In the genomic region with DNA sequence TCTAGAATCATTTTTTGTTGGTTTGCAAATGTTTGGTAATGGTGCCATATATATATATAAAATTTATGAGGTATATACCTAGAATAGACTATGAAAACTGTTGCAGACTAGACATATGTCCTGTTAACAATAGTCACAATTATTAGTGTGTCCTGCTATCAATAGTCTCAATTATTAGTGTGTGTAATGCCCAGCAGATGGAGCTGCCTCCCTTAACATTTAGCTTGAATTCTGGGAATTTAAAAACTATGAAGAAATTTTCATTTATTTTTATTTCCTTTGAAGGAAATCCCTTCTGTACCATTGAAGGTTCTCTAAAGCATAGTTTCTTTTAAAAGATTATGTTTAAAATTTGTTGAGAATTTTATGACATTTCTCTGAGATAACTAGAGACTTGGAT, we compare ENCODE assay signal across 30 mouse cellular contexts. TPM values are rescaled to one million over a fixed set of nuclear protein-coding genes. Genes with fewer than 3 reads are reported as not detected.
DNase-seq lines count a peak whose midpoint lies in the region; ATAC-seq and TF ChIP-seq lines count a peak whose summit lies in the region.
"Had no signal": no experiment of that assay in that cellular context is flagged by ENCODE, and none has a peak within 500 bp of the region (broad histone marks: within the 10 kb centered on the region; RNA-seq: fewer than 3 reads in every experiment).

No protein-coding gene starts in this region.

- H3K4me3 ChIP-seq in embryonic facial prominence, embryonic 14.5 days (ENCODE audit: low read depth, low read length) = no peak overlapping the region
- no peak overlapping the region for H3K4me3 ChIP-seq in embryonic facial prominence, embryonic 10.5 days
- H3K4me3 ChIP-seq in hindbrain, embryonic 14.5 days (replicated peaks; ENCODE audit: low read length) = no peak overlapping the region
- H3K4me3 ChIP-seq in hindbrain, embryonic 10.5 days = no peak overlapping the region
- no peak overlapping the region for H3K4me3 ChIP-seq in liver, adult 2 months (ENCODE audit: insufficient read depth, low read depth, low read length)
- H3K4me3 ChIP-seq: embryonic facial prominence, embryonic 15.5 days; heart, embryonic 10.5 days; midbrain, embryonic 12.5 days; neural tube, embryonic 12.5 days had no signal

- no peaks in the 10 kb centered on the region for H3K36me3 ChIP-seq in embryonic facial prominence, embryonic 14.5 days (ENCODE audit: control insufficient read depth, insufficient read depth, low read length)
- H3K36me3 ChIP-seq in embryonic facial prominence, embryonic 10.5 days (replicated peaks) = no peaks in the 10 kb centered on the region
- no peaks in the 10 kb centered on the region for H3K36me3 ChIP-seq in hindbrain, embryonic 14.5 days (replicated peaks; ENCODE audit: control insufficient read depth, insufficient read depth)
- H3K36me3 ChIP-seq in hindbrain, embryonic 10.5 days = no peaks in the 10 kb centered on the region
- H3K36me3 ChIP-seq in liver, adult 2 months (ENCODE audit: control insufficient read depth, insufficient read depth, low read length) = no peaks in the 10 kb centered on the region
- H3K36me3 ChIP-seq: embryonic facial prominence, embryonic 15.5 days; heart, embryonic 10.5 days; midbrain, embryonic 12.5 days; neural tube, embryonic 12.5 days had no signal

- peak; percentile 1 for DNase-seq in embryonic facial prominence, embryonic 14.5 days (ENCODE audit: low spot score)
- no peak for DNase-seq in embryonic facial prominence, embryonic 10.5 days (ENCODE audit: low spot score)
- peak; percentile 26 for DNase-seq in hindbrain, embryonic 14.5 days (ENCODE audit: low spot score)
- DNase-seq in hindbrain, embryonic 10.5 days (ENCODE audit: low spot score) = no peak
- peak; percentile 0 for DNase-seq in liver, adult 2 months (ENCODE audit: extremely low read depth, low read depth, low spot score)
- no peak for DNase-seq in liver
- DNase-seq in brain, adult 2 months (ENCODE audit: low read depth, low spot score) = peak; percentile 3
- DNase-seq in cerebellum, adult 11 months = no peak
- DNase-seq: adrenal gland, postnatal 14 days; cerebellum, adult 9-11 months; kidney, adult 8-10 months; kidney, postnatal 25 days; lung, postnatal 14 days; thymus, postnatal 14 days had no signal

- H3K4me1 ChIP-seq in embryonic facial prominence, embryonic 14.5 days (ENCODE audit: control insufficient read depth, insufficient read depth, low read length) = no peaks in the 10 kb centered on the region
- H3K4me1 ChIP-seq in embryonic facial prominence, embryonic 10.5 days = no peaks in the 10 kb centered on the region
- H3K4me1 ChIP-seq in hindbrain, embryonic 14.5 days (replicated peaks; ENCODE audit: control insufficient read depth, insufficient read depth, low read length) = no peaks in the 10 kb centered on the region
- peaks cover 3% of the 10 kb centered on the region; the same call in 1 of the 2 replicates for H3K4me1 ChIP-seq in hindbrain, embryonic 10.5 days (replicated peaks)
- H3K4me1 ChIP-seq in liver, adult 2 months (ENCODE audit: control insufficient read depth, insufficient read depth, low read length) = no peaks in the 10 kb centered on the region
- H3K4me1 ChIP-seq: embryonic facial prominence, embryonic 15.5 days; heart, embryonic 10.5 days; midbrain, embryonic 12.5 days; neural tube, embryonic 12.5 days had no signal

- no peak for TF ChIP-seq CTCF in liver, adult 2 months (IDR thresholded peaks at IDR 0.05; ENCODE audit: low read depth, low read length)

- H3K27ac ChIP-seq in embryonic facial prominence, embryonic 14.5 days (replicated peaks; ENCODE audit: low read depth, low read length) = no peak overlapping the region
- H3K27ac ChIP-seq in embryonic facial prominence, embryonic 10.5 days (replicated peaks) = no peak overlapping the region
- H3K27ac ChIP-seq in hindbrain, embryonic 14.5 days = no peak overlapping the region
- H3K27ac ChIP-seq in hindbrain, embryonic 10.5 days = no peak overlapping the region
- no peak overlapping the region for H3K27ac ChIP-seq in liver, adult 2 months (replicated peaks; ENCODE audit: insufficient read depth, low read depth, low read length)
- H3K27ac ChIP-seq: embryonic facial prominence, embryonic 15.5 days; heart, embryonic 10.5 days; midbrain, embryonic 12.5 days; neural tube, embryonic 12.5 days had no signal

- TF ChIP-seq POLR2A in liver, adult 2 months (IDR thresholded peaks at IDR 0.05; ENCODE audit: extremely low read depth, insufficient read depth, low read length) = no peak

- H3K9me3 ChIP-seq in embryonic facial prominence, embryonic 14.5 days (ENCODE audit: control insufficient read depth, low read length) = no peaks in the 10 kb centered on the region
- no peaks in the 10 kb centered on the region for H3K9me3 ChIP-seq in embryonic facial prominence, embryonic 10.5 days
- no peaks in the 10 kb centered on the region for H3K9me3 ChIP-seq in hindbrain, embryonic 14.5 days (ENCODE audit: control insufficient read depth, low read length)
- no peaks in the 10 kb centered on the region for H3K9me3 ChIP-seq in hindbrain, embryonic 10.5 days
- H3K9me3 ChIP-seq: embryonic facial prominence, embryonic 15.5 days; heart, embryonic 10.5 days; midbrain, embryonic 12.5 days; neural tube, embryonic 12.5 days had no signal

- no peak overlapping the region for H3K4me2 ChIP-seq in embryonic facial prominence, embryonic 14.5 days (ENCODE audit: low read depth, low read length)
- H3K4me2 ChIP-seq in hindbrain, embryonic 14.5 days (replicated peaks) = no peak overlapping the region
- H3K4me2 ChIP-seq: embryonic facial prominence, embryonic 15.5 days; midbrain, embryonic 12.5 days; neural tube, embryonic 12.5 days had no signal

- ATAC-seq in embryonic facial prominence, embryonic 14.5 days (ENCODE audit: low read depth) = no peak
- no peak for ATAC-seq in hindbrain, embryonic 14.5 days (ENCODE audit: low FRiP score)
- ATAC-seq: CD4-positive, CD25-positive, alpha-beta regulatory T cell, adult 4 months; inflammation-experienced regulatory T-cells, adult 6 months had no signal

- H3K79me2 ChIP-seq in liver, adult 2 months (ENCODE audit: control insufficient read depth, insufficient read depth, low read length) = no peaks in the 10 kb centered on the region

- no peaks in the 10 kb centered on the region for H3K27me3 ChIP-seq in embryonic facial prominence, embryonic 14.5 days (replicated peaks; ENCODE audit: control insufficient read depth, insufficient read depth, low read length)
- no peaks in the 10 kb centered on the region for H3K27me3 ChIP-seq in embryonic facial prominence, embryonic 10.5 days (replicated peaks; ENCODE audit: low read depth, poor library complexity, severe bottlenecking)
- H3K27me3 ChIP-seq in hindbrain, embryonic 14.5 days (ENCODE audit: control insufficient read depth, insufficient read depth, low read length) = no peaks in the 10 kb centered on the region
- no peaks in the 10 kb centered on the region for H3K27me3 ChIP-seq in hindbrain, embryonic 10.5 days (ENCODE audit: insufficient read depth, poor library complexity, severe bottlenecking)
- H3K27me3 ChIP-seq in liver, adult 2 months (ENCODE audit: control insufficient read depth, insufficient read depth, low read length) = no peaks in the 10 kb centered on the region
- H3K27me3 ChIP-seq: embryonic facial prominence, embryonic 15.5 days; midbrain, embryonic 12.5 days; neural tube, embryonic 12.5 days had no signal

- H3K9ac ChIP-seq in embryonic facial prominence, embryonic 14.5 days (ENCODE audit: low read depth, low read length) = no peak overlapping the region
- no peak overlapping the region for H3K9ac ChIP-seq in hindbrain, embryonic 14.5 days
- no peak overlapping the region for H3K9ac ChIP-seq in liver, adult 2 months (ENCODE audit: low read depth, low read length)
- H3K9ac ChIP-seq: embryonic facial prominence, embryonic 15.5 days; midbrain, embryonic 12.5 days; neural tube, embryonic 12.5 days had no signal

RNA-seq across cellular contexts. Expression of a gene that starts 43.7 kb away (rescaled TPM):
- not detected in 2 replicates for polyA plus RNA-seq in embryonic facial prominence, embryonic 14.5 days (2014; fragmentation: Nextera tagmentation; extraction: Ambion mirVana)
- not detected in 2 replicates for polyA plus RNA-seq in embryonic facial prominence, embryonic 10.5 days (2016; fragmentation: Nextera tagmentation; extraction: Ambion mirVana)
- not detected in 2 replicates for polyA plus RNA-seq in hindbrain, embryonic 14.5 days (2014; fragmentation: Nextera tagmentation; extraction: Ambion mirVana)
- not detected in 2 replicates for polyA plus RNA-seq in hindbrain, embryonic 10.5 days (2016; fragmentation: Nextera tagmentation; extraction: Ambion mirVana)
- not detected in 2 replicates for total RNA-seq in liver, adult 2 months (2014; rRNA removed)
- not detected in 2 replicates for polyA plus RNA-seq in liver, adult 2 months (2012; rRNA removed)
- total RNA-seq: adrenal gland, postnatal 14 days; common myeloid progenitor, adult 5-6 weeks; gastrocnemius, postnatal 4 days; layer of hippocampus, adult 8-10 months; left cerebral cortex, postnatal 36 days; megakaryocyte progenitor cell, adult 5-6 weeks had no signal
- polyA plus RNA-seq: CD4-positive, CD25-positive, alpha-beta regulatory T cell, adult 4 months; embryonic facial prominence, embryonic 15.5 days; heart, embryonic 10.5 days; heart, embryonic 16.5 days; hindbrain, embryonic 11.5 days; inflammation-experienced regulatory T-cells, adult 6 months; limb, embryonic 14.5 days; liver, embryonic 16.5 days; midbrain, embryonic 12.5 days; neural tube, embryonic 12.5 days; spleen, adult 2 months had no signal

Comparison
In these comparisons a context has a peak if more than half of its experiments do, and no peak if none do; other contexts are left out.
1. DNase-seq: peak in embryonic facial prominence, embryonic 14.5 days (single experiment), hindbrain, embryonic 14.5 days (single experiment), liver, adult 2 months (single experiment) and brain, adult 2 months (single experiment); none in embryonic facial prominence, embryonic 10.5 days (single experiment), hindbrain, embryonic 10.5 days (single experiment), liver (single experiment) and cerebellum, adult 11 months (single experiment).